Mouse (Mus musculus) ES-E14 (cell line): Measurements from ENCODE around the gene Zfyve27.

Source experiments
- CHD2 ChIP-seq: IDR thresholded peaks from 2 replicates; pipeline ENCODE4 v1.6.1; 2014; ENCODE audit warnings: mild to moderate bottlenecking, low read depth, low read length, inconsistent platforms
- HCFC1 ChIP-seq: IDR thresholded peaks from 2 replicates; pipeline ENCODE4 v1.6.1; 2012; ENCODE audit warnings: low read length, inconsistent platforms, borderline replicate concordance; ENCODE audit not compliant: insufficient read depth
- MAFK ChIP-seq: IDR thresholded peaks from 2 replicates; pipeline ENCODE4 v1.6.1; 2014; ENCODE audit warnings: mild to moderate bottlenecking, low read depth, low read length, inconsistent platforms; ENCODE audit not compliant: insufficient read depth
- ZC3H11A ChIP-seq: IDR thresholded peaks from 2 replicates; pipeline ENCODE4 v1.6.1; 2012; ENCODE audit warnings: low read depth, mild to moderate bottlenecking, inconsistent platforms, low read length, borderline replicate concordance
- ZNF384 ChIP-seq: IDR thresholded peaks from 2 replicates; pipeline ENCODE4 v1.6.1; 2012; ENCODE audit warnings: low read depth, low read length, inconsistent platforms

DNA sequence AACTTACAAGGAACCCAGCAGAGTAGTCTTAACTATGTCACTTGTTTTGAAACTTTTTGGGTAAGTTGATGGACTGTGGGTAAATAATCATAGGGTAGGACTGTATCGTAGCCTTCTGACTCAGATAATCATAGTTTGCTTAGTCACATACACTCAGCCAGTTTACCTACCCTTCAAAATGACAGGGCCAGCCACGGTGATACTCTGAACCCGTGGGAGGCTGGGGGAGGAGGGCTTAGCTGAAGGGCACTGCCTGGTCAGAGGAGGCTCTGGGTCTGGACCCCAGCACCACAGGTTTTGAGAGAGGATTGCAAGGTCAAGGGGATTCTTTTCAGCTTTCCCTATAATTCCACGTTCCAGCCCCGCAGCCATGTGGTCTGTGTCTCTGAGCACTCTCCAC lies 45.2 kb upstream of the Zfyve27 start:
- no peak for TF ChIP-seq CHD2
- TF ChIP-seq ZC3H11A = no peak
- TF ChIP-seq MAFK = no peak
- no peak for TF ChIP-seq HCFC1
- TF ChIP-seq ZNF384 = no peak
